Mouse (Mus musculus): ENCODE results near the gene Nek8.

DNA sequence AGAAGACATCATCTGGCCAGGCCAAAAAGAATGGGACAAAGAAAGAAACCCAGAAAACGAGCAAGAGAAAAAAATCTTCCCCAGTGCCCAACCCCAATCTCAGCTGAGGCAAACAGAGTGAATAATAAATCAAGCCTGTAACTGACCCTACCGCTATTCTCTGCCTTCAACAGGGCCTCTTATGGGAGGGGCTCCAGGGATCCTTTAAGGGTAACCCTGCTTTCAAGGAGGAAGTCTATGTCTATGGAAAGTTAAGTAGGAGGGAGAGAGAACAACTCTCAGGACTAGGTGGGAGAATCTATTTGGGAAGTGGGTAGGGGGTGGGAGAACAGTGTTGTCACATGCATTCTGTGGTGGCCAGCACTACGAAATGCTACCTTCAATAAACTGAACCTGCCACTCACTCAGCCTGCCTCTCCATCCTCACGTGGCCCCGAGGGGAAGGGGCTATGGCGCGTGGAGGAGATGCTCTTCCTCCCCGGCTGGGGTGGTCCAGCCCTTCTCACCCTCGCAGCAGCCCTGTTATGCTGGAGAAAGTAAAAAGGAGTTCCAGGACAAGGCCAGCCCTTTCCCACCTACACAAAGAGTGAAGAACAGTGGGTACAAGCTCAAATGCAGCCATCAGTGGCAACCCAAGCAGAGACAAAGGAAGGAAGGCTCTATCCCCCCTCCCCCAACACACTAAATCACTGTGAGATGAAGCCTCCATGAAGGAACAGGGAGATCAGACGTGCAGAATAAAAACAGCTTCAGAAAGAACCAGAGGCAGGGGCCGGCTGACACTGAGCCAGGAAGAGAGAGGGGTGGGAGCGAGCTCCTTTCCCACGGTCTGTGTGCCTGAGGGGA lies 29.1 kb upstream of the Nek8 start:
- no peak for TF ChIP-seq CTCF (IDR thresholded peaks at IDR 0.05; ENCODE audit: control insufficient read depth, insufficient read depth, low read length)
- no peak for TF ChIP-seq POLR2A (IDR thresholded peaks at IDR 0.05; ENCODE audit: borderline replicate concordance, control insufficient read depth, low read depth, low read length)
